Mouse (Mus musculus) embryonic fibroblast, embryonic 13.5 days (primary cell): ENCODE data around the gene Msh4.
"Not testable (repeated sequence)": the region's sequence is repeated elsewhere in the genome, so short reads cannot be mapped to it uniquely, and the experiment has no call there.

ENCODE experiments used
- CTCF ChIP-seq: IDR thresholded peaks from 2 replicates; pipeline ENCODE4 v1.5.1; 2011; ENCODE audit warnings: mild to moderate bottlenecking, control low read depth, low read length, moderate library complexity, borderline replicate concordance; ENCODE audit not compliant: insufficient read depth
- POLR2A ChIP-seq: IDR thresholded peaks from 2 replicates; pipeline ENCODE4 v1.6.1; 2011; ENCODE audit warnings: low read depth, mild to moderate bottlenecking, control low read depth, low read length, moderate library complexity

DNA sequence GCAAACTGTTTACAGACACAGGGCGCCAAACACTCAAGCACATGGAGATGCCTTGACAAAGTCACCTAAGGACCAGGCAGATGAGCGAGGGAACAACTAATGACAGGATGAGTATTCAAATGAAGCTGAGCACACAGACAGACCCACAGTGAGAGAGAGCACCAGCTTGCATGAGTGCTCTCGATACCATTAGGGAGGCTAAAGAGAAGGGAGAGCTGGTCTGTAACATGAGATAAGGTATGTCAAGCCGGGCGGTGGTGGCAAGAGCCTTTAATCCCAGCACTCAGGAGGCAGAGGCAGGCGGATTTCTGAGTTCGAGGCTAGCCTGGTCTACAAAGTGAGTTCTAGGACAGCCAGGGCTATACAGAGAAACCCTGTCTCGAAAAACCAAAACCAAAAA lies 45.5 kb downstream of the Msh4 start:
- TF ChIP-seq CTCF, POLR2A: not testable (repeated sequence)
